Mouse (Mus musculus): ENCODE data around the gene Gm44596.

Gene Gm44596

GRCm38 (mm10) chr6:128375192-128375591 lies at the start of gene Gm44596, which contains the start of gene Tex52:
TSS of gene Gm44596 (plus strand) at chr6:128375503.
TSS of gene Tex52 (plus strand) at chr6:128375456.
- no peak for DNase-seq (ENCODE audit: low read depth, low spot score)

- no peak for DNase-seq (ENCODE audit: low read depth, low spot score)
Observed at GRCm38 (mm10) chr6:128334397-128335124, 40.7 kb upstream of the Gm44596 start.

- DNase-seq (ENCODE audit: low read depth, low spot score), result no peak
Observed at GRCm38 (mm10) chr6:128337467-128337866, 37.8 kb upstream of the Gm44596 start.

GRCm38 (mm10) chr6:128338876-128339275 lies 36.4 kb upstream of the Gm44596 start:
- no peak for DNase-seq (ENCODE audit: low read depth, low spot score)

GRCm38 (mm10) chr6:128341956-128342723 lies 33.2 kb upstream of the Gm44596 start:
- no peak for DNase-seq (ENCODE audit: low read depth, low spot score)

- no peak for DNase-seq (ENCODE audit: low read depth, low spot score)
Observed at GRCm38 (mm10) chr6:128345623-128346022, 29.7 kb upstream of the Gm44596 start.

- no peak for DNase-seq (ENCODE audit: low read depth, low spot score)
Observed at GRCm38 (mm10) chr6:128346782-128347181, 28.5 kb upstream of the Gm44596 start.

GRCm38 (mm10) chr6:128349711-128350110 lies 25.6 kb upstream of the Gm44596 start:
- no peak for DNase-seq (ENCODE audit: low read depth, low spot score)

GRCm38 (mm10) chr6:128354140-128354539 lies 21.2 kb upstream of the Gm44596 start:
- DNase-seq (ENCODE audit: low read depth, low spot score), result no peak

- no peak for DNase-seq (ENCODE audit: low read depth, low spot score)
Observed at GRCm38 (mm10) chr6:128355201-128355681, 20.1 kb upstream of the Gm44596 start.

- DNase-seq (ENCODE audit: low read depth, low spot score), result peak; percentile 69
Observed at GRCm38 (mm10) chr6:128355726-128356416, 19.4 kb upstream of the Gm44596 start, which contains the start of gene Tulp3. TSS of gene Tulp3 (minus strand) at chr6:128355851.

- DNase-seq (ENCODE audit: low read depth, low spot score), result no peak
Observed at GRCm38 (mm10) chr6:128358999-128359398, 16.3 kb upstream of the Gm44596 start.

- no peak for DNase-seq (ENCODE audit: low read depth, low spot score)
Observed at GRCm38 (mm10) chr6:128361901-128362300, 13.4 kb upstream of the Gm44596 start.

- peak; percentile 68 for DNase-seq (ENCODE audit: low read depth, low spot score)
Observed at GRCm38 (mm10) chr6:128362381-128363006, 12.8 kb upstream of the Gm44596 start, which contains the start of the genes Rhno1 and Foxm1. TSS of gene Rhno1 (minus strand) at chr6:128362911. TSS of gene Foxm1 (plus strand) at chr6:128362967.

- peak; percentile 26 for DNase-seq (ENCODE audit: low read depth, low spot score)
Observed at GRCm38 (mm10) chr6:128363007-128363825, 12.1 kb upstream of the Gm44596 start.

GRCm38 (mm10) chr6:128364721-128365120 lies 10.6 kb upstream of the Gm44596 start:
- DNase-seq (ENCODE audit: low read depth, low spot score), result no peak

GRCm38 (mm10) chr6:128366466-128366865 lies 8.8 kb upstream of the Gm44596 start:
- DNase-seq (ENCODE audit: low read depth, low spot score), result no peak

- no peak for DNase-seq (ENCODE audit: low read depth, low spot score)
Observed at GRCm38 (mm10) chr6:128370040-128370439, 5.3 kb upstream of the Gm44596 start.

- no peak for DNase-seq (ENCODE audit: low read depth, low spot score)
Observed at GRCm38 (mm10) chr6:128376371-128377085, 1.2 kb downstream of the Gm44596 start.

GRCm38 (mm10) chr6:128379636-128380035 lies 4.3 kb downstream of the Gm44596 start:
- DNase-seq (ENCODE audit: low read depth, low spot score), result no peak

Measured in c-Kit-negative CD71-positive TER-119-positive erythroid progenitor cells, embryonic 14.5 days (primary cell).